Mouse (Mus musculus) ES-E14 (cell line): ENCODE data around the gene Crat.

Experiments used
- CHD2 ChIP-seq: IDR thresholded peaks from 2 replicates; pipeline ENCODE4 v1.6.1; 2014; ENCODE audit warnings: mild to moderate bottlenecking, low read depth, low read length, inconsistent platforms
- HCFC1 ChIP-seq: IDR thresholded peaks from 2 replicates; pipeline ENCODE4 v1.6.1; 2012; ENCODE audit warnings: low read length, inconsistent platforms, borderline replicate concordance; ENCODE audit not compliant: insufficient read depth
- MAFK ChIP-seq: IDR thresholded peaks from 2 replicates; pipeline ENCODE4 v1.6.1; 2014; ENCODE audit warnings: mild to moderate bottlenecking, low read depth, low read length, inconsistent platforms; ENCODE audit not compliant: insufficient read depth
- ZNF384 ChIP-seq: IDR thresholded peaks from 2 replicates; pipeline ENCODE4 v1.6.1; 2012; ENCODE audit warnings: low read depth, low read length, inconsistent platforms

- TF ChIP-seq ZNF384 (no peak), HCFC1 (no peak), CHD2 (peak; percentile 96), MAFK (no peak)
These were observed 23.5 kb downstream of the Crat start, which contains the start of gene Dolpp1 for GRCm38 (mm10) chr2:30392114-30392576.
